Mouse (Mus musculus) gastrocnemius, postnatal 4 days (tissue): ENCODE measurements around the gene Tbc1d13. TPM values are rescaled to one million over a fixed set of nuclear protein-coding genes. Genes with fewer than 3 reads are reported as not detected.
A peak's percentile ranks its signal among the peaks of the same experiment; 100 is the strongest.
"Not testable (repeated sequence)": the region's sequence is repeated elsewhere in the genome, so short reads cannot be mapped to it uniquely, and the experiment has no call there.

Source experiments
- DNase-seq, 2 experiments: peaks; one replicate each; pipeline ENCODE4 v3.0.0; 2021 to 2022; ENCODE audit warnings: low spot score in 2 of 2, mixed read lengths in 2 of 2
- total RNA-seq, 2 experiments: library from RNA; stranded (reverse); gene quantifications; 2 replicates each; pipeline ENCODE4 v1.2.3; 2021

Gene Tbc1d13
- total RNA-seq, 2 experiments from 2014 or later, result 24.7 to 26.2 TPM

- DNase-seq, result peak; percentile 93 to 97
Measured at GRCm38 (mm10) chr2:30124472-30125274, 8.9 kb upstream of the Tbc1d13 start, which contains the start of gene Zer1. Zer1 (minus strand) TSS chr2:30124585.

- DNase-seq, result no peak
Measured at GRCm38 (mm10) chr2:30128789-30129188, 4.8 kb upstream of the Tbc1d13 start.

GRCm38 (mm10) chr2:30130156-30130555 lies 3.4 kb upstream of the Tbc1d13 start:
- no peak for DNase-seq

- not testable (repeated sequence) for DNase-seq
Measured at GRCm38 (mm10) chr2:30131240-30131639, 2.3 kb upstream of the Tbc1d13 start.

GRCm38 (mm10) chr2:30132801-30133612 lies 539 bp upstream of the Tbc1d13 start:
- DNase-seq, result no peak

GRCm38 (mm10) chr2:30134378-30134711 lies 799 bp downstream of the Tbc1d13 start:
- no peak for DNase-seq

GRCm38 (mm10) chr2:30134928-30135620 lies 1.5 kb downstream of the Tbc1d13 start:
- DNase-seq, result no peak

- no peak for DNase-seq
Measured at GRCm38 (mm10) chr2:30136458-30136857, 2.9 kb downstream of the Tbc1d13 start.

GRCm38 (mm10) chr2:30140021-30140420 lies 6.5 kb downstream of the Tbc1d13 start:
- DNase-seq, result not testable (repeated sequence)

- DNase-seq, result no peak
Measured at GRCm38 (mm10) chr2:30144436-30144835, 10.9 kb downstream of the Tbc1d13 start.

- DNase-seq, result no peak
Measured at GRCm38 (mm10) chr2:30147466-30147865, 13.9 kb downstream of the Tbc1d13 start.

- no peak for DNase-seq
Measured at GRCm38 (mm10) chr2:30151840-30152239, 18.3 kb downstream of the Tbc1d13 start.

- DNase-seq, result no peak
Measured at GRCm38 (mm10) chr2:30152616-30153015, 19.1 kb downstream of the Tbc1d13 start.

- not testable (repeated sequence) for DNase-seq
Measured at GRCm38 (mm10) chr2:30159871-30160270, 26.3 kb downstream of the Tbc1d13 start.

- no peak for DNase-seq
Measured at GRCm38 (mm10) chr2:30161809-30162208, 28.3 kb downstream of the Tbc1d13 start.

- no peak for DNase-seq
Measured at GRCm38 (mm10) chr2:30164340-30164932, 30.9 kb downstream of the Tbc1d13 start.

GRCm38 (mm10) chr2:30166677-30167076 lies 33.1 kb downstream of the Tbc1d13 start:
- DNase-seq, result no peak

GRCm38 (mm10) chr2:30171371-30171996 lies 37.9 kb downstream of the Tbc1d13 start, which contains the start of gene Endog:
Endog (plus strand) TSS chr2:30171493.
- DNase-seq, result peak; percentile 72 to 84

- no peak for DNase-seq
Measured at GRCm38 (mm10) chr2:30171997-30172382, 38.4 kb downstream of the Tbc1d13 start.

- DNase-seq, result no peak
Measured at GRCm38 (mm10) chr2:30173541-30174240, 40.1 kb downstream of the Tbc1d13 start.
